8 mouse cellular contexts compared by ENCODE assay signal in the genomic region with DNA sequence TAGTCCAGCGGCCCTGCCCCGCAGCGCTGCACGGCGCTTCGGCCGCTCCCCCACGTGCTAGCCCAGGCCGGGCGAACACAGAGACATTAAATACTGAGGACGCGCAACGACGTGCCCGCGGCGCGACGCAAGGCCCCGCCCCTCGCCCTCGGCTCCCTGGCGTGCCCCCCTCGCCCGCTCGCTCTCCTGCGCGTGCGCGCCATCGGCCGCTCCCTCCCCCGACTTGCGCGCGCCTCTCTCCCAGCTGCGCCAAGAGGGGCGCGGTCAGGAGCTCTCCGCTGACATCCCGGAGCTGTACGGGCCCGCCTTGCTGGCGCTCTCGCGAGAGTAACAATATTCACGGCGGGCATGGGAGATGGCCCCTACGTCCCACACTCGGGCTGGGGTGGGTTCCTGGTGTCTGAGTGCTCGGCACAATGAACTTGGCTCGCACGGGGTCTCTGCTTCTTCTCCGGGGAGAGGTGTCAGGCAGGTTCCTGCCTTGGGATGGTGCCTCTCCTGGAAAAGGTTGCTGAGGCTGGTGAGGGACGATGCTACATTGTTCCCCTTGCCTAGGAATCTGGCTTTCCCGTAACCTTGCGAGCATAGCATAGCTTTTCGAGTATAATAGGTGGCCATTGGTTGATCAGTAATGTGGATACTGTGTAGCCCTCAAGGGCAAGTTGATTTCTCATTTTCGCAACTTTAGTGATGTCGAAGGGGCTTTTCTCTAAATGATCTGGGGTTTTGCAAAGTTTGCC. TPM values are rescaled to one million over a fixed set of nuclear protein-coding genes. Genes with fewer than 3 reads are reported as not detected.
A peak's percentile ranks its signal among the peaks of the same experiment; 100 is the strongest.
DNase-seq lines count a peak whose midpoint lies in the region; ATAC-seq and TF ChIP-seq lines count a peak whose summit lies in the region.

A gene (minus strand): TSS at position 129 of the 740 bp plus-strand sequence.

- peak; percentile 99 for DNase-seq in gastrocnemius, postnatal 10 days
- DNase-seq in induced T-regulatory cell, adult 2 months (ENCODE audit: low read depth), result peak; percentile 90
- peak; percentile 96 to 97 for DNase-seq in left cerebral cortex, adult 9 months (ENCODE audit: low spot score in 2 of 2)
- DNase-seq in right cerebral cortex, postnatal 25 days, result peak; percentile 98
- peak; percentile 98 to 99 for DNase-seq in urinary bladder, postnatal 4 days (ENCODE audit: low spot score in 2 of 2)

- no peaks in the 10 kb centered on the region; the same call in 1 of the 2 replicates for H3K4me1 ChIP-seq in cortical plate, adult 2 months (ENCODE audit: control insufficient read depth, insufficient read depth, low read length)

- ATAC-seq in activated CD4-positive, CD25-positive, alpha-beta regulatory T cell, adult 4 months, result peak; percentile 91
- peak; percentile 93 for ATAC-seq in megakaryocyte progenitor cell, adult 5-6 weeks (replicated peaks; ENCODE audit: poor library complexity)

- peak within 1 kb of the TSS; percentile 69 for H3K27ac ChIP-seq in cortical plate, adult 2 months (ENCODE audit: insufficient read depth, low read length)

- peak; percentile 82 for TF ChIP-seq POLR2A in cortical plate, adult 2 months (IDR thresholded peaks at IDR 0.05; ENCODE audit: extremely low read depth, insufficient read depth, low read length)

- no peak for TF ChIP-seq CTCF in cortical plate, adult 2 months (IDR thresholded peaks at IDR 0.05; ENCODE audit: extremely low read depth, insufficient read depth, low read length)

- peak within 1 kb of the TSS; percentile 56 for H3K4me3 ChIP-seq in cortical plate, adult 2 months (ENCODE audit: insufficient read depth, low read length)

RNA-seq across cellular contexts. Expression of the gene that starts here (rescaled TPM):
- 1 to 10 TPM; 1.5 to 2.0 TPM for polyA plus RNA-seq in activated CD4-positive, CD25-positive, alpha-beta regulatory T cell, adult 4 months (2017; shearing (Covaris generic))
- polyA plus RNA-seq in cortical plate, adult 2 months (2012; rRNA removed), result 39.6 and 42.3 TPM in 2 replicates
- total RNA-seq in gastrocnemius, postnatal 10 days (2021), result 10 to 100 TPM; 66.9 to 77.5 TPM
- total RNA-seq in megakaryocyte progenitor cell, adult 5-6 weeks (2015), result 8.9 and 9.5 TPM in 2 replicates
- 22.4 and 24.0 TPM in 2 replicates for total RNA-seq in megakaryocyte progenitor cell, adult 5-6 weeks (2017)

Comparison
In these comparisons a context has a peak if more than half of its experiments do, and no peak if none do; other contexts are left out.
1. Peak in every context shown above with its lines: DNase-seq, ATAC-seq, H3K4me3 ChIP-seq and H3K27ac ChIP-seq.
2. RNA of the gene that starts here (polyA plus RNA-seq): 39.6 to 42.3 TPM in cortical plate, adult 2 months; 1.5 to 2.0 TPM in activated CD4-positive, CD25-positive, alpha-beta regulatory T cell, adult 4 months; every median in the first group is over 10 times any median in the second.